Mouse (Mus musculus) neural tube, embryonic 11.5 days (tissue): ENCODE data around the gene Rag1. TPM values are rescaled to one million over a fixed set of nuclear protein-coding genes. Genes with fewer than 3 reads are reported as not detected.

Experiments
- ATAC-seq: fragments of 200-750 bp; cut with Nextera tagmentation; 2 replicates; pipeline ENCODE4 v1.8.0; 2017; ENCODE audit warnings: moderate number of reproducible peaks, mild to moderate bottlenecking, moderate TSS enrichment, moderate library complexity; ENCODE audit not compliant: insufficient read depth, low FRiP score, low TSS enrichment
- DNase-seq: peaks from one replicate; pipeline ENCODE4 v3.0.0-alpha.2; 2015; ENCODE audit warnings: low spot score
- H3K27ac ChIP-seq: fragments of 300-500 bp; sonication (generic); 2 replicates; pipeline ENCODE4 v1.5.1; 2014; ENCODE audit warnings: low read depth, mild to moderate bottlenecking, low read length
- H3K27me3 ChIP-seq: fragments of 300-500 bp; sonication (generic); 2 replicates; pipeline ENCODE4 v1.6.1; 2014; ENCODE audit warnings: mild to moderate bottlenecking, low read length, mixed read lengths; ENCODE audit not compliant: control insufficient read depth, insufficient read depth
- H3K36me3 ChIP-seq: fragments of 300-500 bp; sonication (generic); 2 replicates; pipeline ENCODE4 v1.6.1; 2014; ENCODE audit warnings: mild to moderate bottlenecking, low read length, moderate library complexity, mixed read lengths; ENCODE audit not compliant: control insufficient read depth, insufficient read depth
- H3K4me1 ChIP-seq: fragments of 300-500 bp; sonication (generic); 2 replicates; pipeline ENCODE4 v1.6.1; 2014; ENCODE audit warnings: low read length, mixed read lengths; ENCODE audit not compliant: control insufficient read depth, insufficient read depth
- H3K4me2 ChIP-seq: fragments of 300-500 bp; sonication (generic); 2 replicates; pipeline ENCODE4 v1.6.1; 2014; ENCODE audit warnings: low read depth, mild to moderate bottlenecking, moderate library complexity
- H3K4me3 ChIP-seq: fragments of 300-500 bp; sonication (generic); 2 replicates; pipeline ENCODE4 v1.5.1; 2014; ENCODE audit warnings: low read depth, low read length
- H3K9ac ChIP-seq: fragments of 300-500 bp; sonication (generic); 2 replicates; pipeline ENCODE4 v1.6.1; 2014; ENCODE audit warnings: mild to moderate bottlenecking, low read length
- H3K9me3 ChIP-seq: fragments of 300-500 bp; sonication (generic); 2 replicates; pipeline ENCODE4 v1.6.1; 2016; ENCODE audit warnings: low read length; ENCODE audit not compliant: control insufficient read depth
- WGBS: fragments of 180-500 bp; shearing (Covaris S2); extraction: QIAGEN DNeasy Blood & Tissue Kit; methylation state at CpG from one replicate; pipeline ENCODE4 v1.1.7; 2014; 5-methylcytosine and 5-hydroxymethylcytosine counted together
- polyA plus RNA-seq: library from polyadenylated mRNA; unstranded; fragments of >200 nt; fragmentation: Nextera tagmentation; extraction: Ambion mirVana; gene quantifications from 2 replicates; pipeline ENCODE4 v1.2.1, GENCODE M21; 2014

Rag1 gene
- polyA plus RNA-seq, 1 experiment from 2014 or later, result 0.16 TPM

- H3K36me3 ChIP-seq, result peaks cover 2% of the 10 kb centered on the region; the same call in 1 of the 2 replicates
- peak within 1 kb of the TSS; percentile 40 for H3K4me2 ChIP-seq
- DNase-seq (peak; percentile 90), ATAC-seq (peak; percentile 89)
- WGBS, result under 1% methylated on average over 68 of the region's 68 CpGs
- H3K27me3 ChIP-seq, result no peaks in the 10 kb centered on the region
- H3K4me1 ChIP-seq, result 0 out of 2 replicates have a peak, but pooled peaks cover 4% of the 10 kb centered on the region
- peak within 1 kb of the TSS; percentile 94 for H3K9ac ChIP-seq
- H3K9me3 ChIP-seq, result no peaks in the 10 kb centered on the region
- H3K27ac ChIP-seq, result peak within 1 kb of the TSS; percentile 35; the same call in 1 of the 2 replicates
- peak within 1 kb of the TSS; percentile 94 for H3K4me3 ChIP-seq
Measured at GRCm38 (mm10) chr2:101678236-101679021, 29.1 kb upstream of the Rag1 start, which contains the start of gene Traf6. Gene Traf6, plus strand, starts transcription at chr2:101678429.

- Histone ChIP-seq H3K27ac (no peak overlapping the region), H3K27me3 (no peaks in the 10 kb centered on the region), H3K36me3 (no peaks in the 10 kb centered on the region), H3K4me1 (no peaks in the 10 kb centered on the region), H3K4me2 (no peak overlapping the region), H3K9me3 (no peaks in the 10 kb centered on the region), H3K9ac (no peak overlapping the region), H3K4me3 (no peak overlapping the region)
- no peak for DNase-seq
- no peak for ATAC-seq
- WGBS, result 78% methylated on average over 3 of the region's 3 CpGs
Measured at GRCm38 (mm10) chr2:101673547-101673946, 24.2 kb upstream of the Rag1 start.

- H3K27me3 ChIP-seq, result no peaks in the 10 kb centered on the region
- H3K27ac ChIP-seq, result no peak overlapping the region
- no peaks in the 10 kb centered on the region for H3K36me3 ChIP-seq
- no peak overlapping the region for H3K4me3 ChIP-seq
- H3K9ac ChIP-seq, result no peak overlapping the region
- WGBS, result 92% methylated on average over 3 of the region's 3 CpGs
- ATAC-seq (no peak), DNase-seq (no peak)
- no peak overlapping the region for H3K4me2 ChIP-seq
- H3K9me3 ChIP-seq, result no peaks in the 10 kb centered on the region
- no peaks in the 10 kb centered on the region for H3K4me1 ChIP-seq
Measured at GRCm38 (mm10) chr2:101668751-101669150, 19.4 kb upstream of the Rag1 start.

GRCm38 (mm10) chr2:101665703-101666092 lies 16.4 kb upstream of the Rag1 start:
- 78% methylated on average over 3 of the region's 3 CpGs for WGBS
- H3K9me3 ChIP-seq, result no peaks in the 10 kb centered on the region
- DNase-seq (no peak), ATAC-seq (peak; percentile 69; the same call in 1 of the 2 replicates)
- H3K4me2 ChIP-seq, result no peak overlapping the region
- no peak overlapping the region for H3K4me3 ChIP-seq
- H3K27ac ChIP-seq, result no peak overlapping the region
- H3K9ac ChIP-seq, result no peak overlapping the region
- no peaks in the 10 kb centered on the region for H3K36me3 ChIP-seq
- H3K4me1 ChIP-seq, result no peaks in the 10 kb centered on the region
- no peaks in the 10 kb centered on the region for H3K27me3 ChIP-seq

DNA sequence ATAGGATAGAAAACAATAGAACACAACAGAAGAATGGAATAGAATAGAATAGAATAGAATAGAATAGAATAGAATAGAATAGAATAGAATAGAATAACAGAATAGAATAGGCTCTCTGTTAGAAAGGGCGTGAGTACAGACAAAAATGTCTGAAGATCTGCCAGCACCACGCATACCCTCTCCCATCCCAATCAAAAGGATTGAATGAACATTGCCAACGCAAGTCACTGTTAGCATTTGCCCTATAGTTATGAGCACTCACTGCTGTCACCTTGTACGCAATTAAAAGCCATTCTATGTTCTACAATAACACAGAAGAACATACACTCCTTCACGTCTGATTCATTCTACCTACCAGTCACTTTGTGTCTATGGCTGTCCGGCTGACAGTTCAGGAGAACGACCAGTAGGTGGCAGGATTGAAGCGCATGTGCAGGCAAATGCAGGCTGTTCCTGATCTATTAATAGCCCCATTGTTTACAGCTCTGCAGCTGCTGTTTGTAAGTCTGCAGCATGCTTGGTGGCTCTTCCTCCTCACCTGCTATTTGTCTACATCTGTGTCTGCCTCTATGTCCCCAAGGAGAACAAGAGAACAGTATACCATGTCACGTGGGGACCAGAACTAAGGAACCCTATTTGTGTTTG lies 15.9 kb upstream of the Rag1 start:
- 26% methylated on average over 9 of the region's 9 CpGs for WGBS
- no peaks in the 10 kb centered on the region for H3K27me3 ChIP-seq
- no peak overlapping the region for H3K9ac ChIP-seq
- DNase-seq, result peak; percentile 82
- H3K4me2 ChIP-seq, result no peak overlapping the region
- no peak overlapping the region for H3K27ac ChIP-seq
- H3K4me3 ChIP-seq, result no peak overlapping the region
- H3K4me1 ChIP-seq, result no peaks in the 10 kb centered on the region
- H3K9me3 ChIP-seq, result no peaks in the 10 kb centered on the region
- no peaks in the 10 kb centered on the region for H3K36me3 ChIP-seq
- peak; percentile 82 for ATAC-seq

DNA sequence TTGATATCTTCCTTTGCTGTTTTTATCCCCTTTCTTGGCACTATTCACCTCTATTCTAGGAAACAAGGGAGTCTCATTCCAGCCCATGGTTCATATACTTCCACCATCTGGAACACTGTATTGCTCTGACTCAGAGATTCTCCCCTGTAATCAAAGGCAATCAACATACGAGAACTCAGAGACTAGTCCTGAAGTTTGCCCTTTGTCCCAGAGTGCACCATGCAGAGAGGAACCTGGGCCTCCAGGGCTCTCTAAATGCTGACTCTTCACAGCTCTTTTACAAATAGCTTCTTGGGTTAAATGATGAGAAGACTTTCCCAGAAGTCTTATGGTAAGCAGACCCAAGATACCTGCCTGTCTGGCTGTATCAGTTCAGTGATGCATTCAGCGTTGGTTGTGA lies 11.2 kb upstream of the Rag1 start:
- no peak overlapping the region for H3K9ac ChIP-seq
- H3K4me1 ChIP-seq, result no peaks in the 10 kb centered on the region
- ATAC-seq (no peak), DNase-seq (no peak)
- H3K27me3 ChIP-seq, result no peaks in the 10 kb centered on the region
- no peaks in the 10 kb centered on the region for H3K36me3 ChIP-seq
- 66% methylated on average over 2 of the region's 2 CpGs for WGBS
- H3K4me2 ChIP-seq, result no peak overlapping the region
- H3K9me3 ChIP-seq, result no peaks in the 10 kb centered on the region
- no peak overlapping the region for H3K4me3 ChIP-seq
- H3K27ac ChIP-seq, result no peak overlapping the region

DNA sequence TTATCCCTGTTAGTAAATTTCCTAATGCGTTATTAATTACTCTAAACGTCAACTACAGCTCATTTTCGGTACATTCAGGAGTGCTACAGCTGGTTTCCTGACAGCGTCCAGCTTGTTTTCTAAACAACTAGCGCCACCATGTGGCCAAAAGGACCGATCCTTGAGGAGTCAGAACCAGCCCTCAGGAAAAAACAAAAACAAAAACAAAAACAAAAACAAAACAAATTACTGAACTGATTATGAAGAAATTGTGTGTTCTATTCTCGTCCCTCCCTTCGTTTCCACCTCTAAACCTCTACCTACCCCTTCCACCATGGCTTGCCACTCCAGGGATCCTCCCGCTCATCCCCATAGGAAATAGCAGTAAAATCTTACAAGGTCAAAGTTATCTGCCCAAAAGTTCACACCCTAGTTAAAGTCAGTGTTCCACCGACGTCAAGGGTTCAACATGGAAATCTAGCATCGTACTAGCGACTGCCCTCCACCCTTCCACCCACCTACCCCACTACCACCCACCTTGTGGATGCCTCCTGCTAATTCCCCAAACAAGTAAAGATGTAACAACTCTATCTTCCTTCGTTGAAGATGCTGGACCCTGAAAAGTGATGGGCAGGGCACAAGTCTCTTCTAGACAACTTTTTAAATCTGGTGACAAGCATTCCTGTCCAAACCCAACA lies 3.8 kb upstream of the Rag1 start:
- Histone ChIP-seq H3K4me2 (peak overlapping the region; percentile 27), H3K36me3 (no peaks in the 10 kb centered on the region), H3K27ac (no peak overlapping the region), H3K4me1 (no peaks in the 10 kb centered on the region), H3K9me3 (no peaks in the 10 kb centered on the region), H3K4me3 (0 out of 2 replicates have a peak overlapping the region, but pooled peaks have one; percentile 6), H3K27me3 (no peaks in the 10 kb centered on the region), H3K9ac (no peak overlapping the region)
- WGBS, result 18% methylated on average over 14 of the region's 14 CpGs
- ATAC-seq (peak; percentile 77), DNase-seq (peak; percentile 75)

- Histone ChIP-seq H3K27me3 (no peaks in the 10 kb centered on the region), H3K27ac (no peak overlapping the region), H3K4me1 (no peaks in the 10 kb centered on the region), H3K36me3 (no peaks in the 10 kb centered on the region), H3K9me3 (no peaks in the 10 kb centered on the region), H3K4me3 (0 out of 2 replicates have a peak overlapping the region, but pooled peaks have one; percentile 6), H3K9ac (no peak overlapping the region), H3K4me2 (peak overlapping the region; percentile 27)
- DNase-seq, result peak; percentile 22
- ATAC-seq, result peak; percentile 75
- 45% methylated on average over 14 of the region's 14 CpGs for WGBS
Measured at GRCm38 (mm10) chr2:101652204-101652920, 3.1 kb upstream of the Rag1 start.
